Mouse (Mus musculus) kidney, adult 8-10 months (tissue): ENCODE results near the gene C2cd5.
"Not testable (repeated sequence)": the region's sequence is repeated elsewhere in the genome, so short reads cannot be mapped to it uniquely, and the experiment has no call there.

Source experiments
- DNase-seq, 2 experiments: peaks; one replicate each; pipeline ENCODE4 v3.0.0; 2022

Gene C2cd5

DNA sequence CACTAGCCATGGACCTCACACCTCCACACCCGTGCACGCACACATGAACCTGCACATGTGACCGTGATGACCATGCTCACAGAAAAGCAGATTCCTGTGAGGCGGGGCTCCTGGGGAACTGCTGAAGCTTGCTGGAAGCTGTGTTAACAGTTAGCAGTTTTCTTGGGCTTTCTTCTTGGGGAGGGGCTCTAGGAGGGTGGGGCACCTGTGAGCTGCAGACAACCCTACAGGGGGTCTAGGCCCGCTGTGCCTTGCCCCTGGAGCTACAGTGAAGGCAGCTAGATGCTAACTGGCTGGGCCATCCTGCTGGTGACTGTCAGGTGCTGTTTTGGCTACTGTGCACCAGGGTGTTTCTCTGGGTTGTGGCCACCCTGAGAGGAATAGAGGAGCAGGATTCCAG lies 91.1 kb downstream of the C2cd5 start:
- DNase-seq, result no peak

DNA sequence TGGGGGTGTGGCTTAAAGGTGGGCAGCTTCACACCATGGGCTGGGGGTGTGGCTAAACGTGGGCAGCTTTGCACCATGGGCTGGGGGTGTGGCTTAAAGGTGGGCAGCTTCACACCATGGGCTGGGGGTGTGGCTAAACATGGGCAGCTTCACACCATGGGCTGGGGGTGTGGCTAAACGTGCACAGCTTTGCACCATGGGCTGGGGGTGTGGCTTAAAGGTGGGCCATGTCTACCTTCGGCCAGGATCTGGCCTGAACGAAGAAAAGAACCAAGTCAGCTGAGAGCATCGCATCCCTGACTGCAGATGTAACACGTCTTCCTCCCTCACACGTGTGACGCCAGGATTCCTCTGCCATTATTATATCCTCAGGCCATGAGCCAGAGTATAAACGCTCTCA lies 94.7 kb downstream of the C2cd5 start:
- not testable (repeated sequence) for DNase-seq

GRCm38 (mm10) chr6:143004801-143005200 lies 95.1 kb downstream of the C2cd5 start:
- no peak for DNase-seq

- DNase-seq, result peak; percentile 68 to 76
Measured at GRCm38 (mm10) chr6:142998221-142998999, 101.5 kb downstream of the C2cd5 start.

DNA sequence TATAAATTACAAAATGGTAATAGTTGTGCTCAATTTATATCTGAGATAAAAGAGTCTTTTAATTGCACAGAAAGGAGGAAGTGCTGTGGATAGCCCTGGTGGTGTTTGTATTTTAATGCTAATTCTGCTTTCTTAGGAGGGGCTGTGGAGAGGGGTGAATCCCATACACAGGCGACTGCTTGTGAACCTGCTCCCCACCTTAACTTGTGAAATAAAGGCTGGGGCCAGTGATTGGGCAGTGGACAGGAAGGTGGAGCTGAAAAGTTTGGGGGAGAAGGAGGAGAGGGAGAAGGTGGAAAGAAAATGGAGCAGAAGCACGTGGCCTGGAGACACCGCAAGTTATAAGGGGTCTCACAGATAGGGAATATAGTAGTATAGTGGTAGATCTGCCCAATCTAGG lies 103.1 kb downstream of the C2cd5 start:
- DNase-seq, result no peak

DNA sequence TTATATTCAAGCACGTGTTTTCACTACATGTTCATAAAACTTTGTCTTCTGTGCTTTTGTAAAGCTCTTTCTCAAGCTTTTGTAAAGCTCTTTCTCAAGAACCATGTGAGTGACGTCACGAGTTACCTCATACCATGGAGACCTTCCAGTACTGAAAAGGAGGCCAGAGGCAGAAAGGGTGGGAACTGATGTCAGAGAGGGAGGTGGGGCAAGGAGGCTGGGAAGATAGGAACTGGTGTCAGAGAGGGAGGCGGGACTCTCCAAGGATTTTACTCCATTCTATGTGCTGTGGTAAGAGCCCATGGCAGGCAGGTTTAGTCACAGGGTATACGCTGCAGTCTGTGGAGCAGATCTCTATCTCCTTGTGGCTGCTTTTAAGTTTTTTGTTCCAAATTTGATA lies 104.4 kb downstream of the C2cd5 start:
- DNase-seq, result no peak

DNA sequence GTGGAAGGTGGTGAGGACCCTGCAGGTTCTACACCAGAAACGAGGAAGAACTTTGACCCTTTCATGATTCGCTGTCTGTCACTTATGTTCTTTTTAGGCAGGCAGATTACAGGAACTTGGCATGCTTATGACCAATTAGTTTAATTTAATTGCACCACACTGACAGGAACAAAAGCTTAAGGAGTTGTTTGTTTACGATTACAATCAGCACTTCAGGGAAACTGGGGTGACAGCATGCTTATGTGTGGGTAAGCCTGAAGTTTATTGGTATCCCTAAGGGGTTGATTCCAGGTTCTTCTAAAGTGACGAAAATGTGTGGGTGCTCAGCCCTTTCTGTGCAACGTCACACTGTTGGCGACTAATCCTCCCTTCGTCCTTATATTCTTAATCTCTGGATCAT lies 105.1 kb downstream of the C2cd5 start:
- no peak for DNase-seq

GRCm38 (mm10) chr6:142993705-142994698 lies 105.9 kb downstream of the C2cd5 start:
- no peak for DNase-seq

- DNase-seq, result no peak
Measured at GRCm38 (mm10) chr6:142992971-142993370, 107.0 kb downstream of the C2cd5 start.

DNA sequence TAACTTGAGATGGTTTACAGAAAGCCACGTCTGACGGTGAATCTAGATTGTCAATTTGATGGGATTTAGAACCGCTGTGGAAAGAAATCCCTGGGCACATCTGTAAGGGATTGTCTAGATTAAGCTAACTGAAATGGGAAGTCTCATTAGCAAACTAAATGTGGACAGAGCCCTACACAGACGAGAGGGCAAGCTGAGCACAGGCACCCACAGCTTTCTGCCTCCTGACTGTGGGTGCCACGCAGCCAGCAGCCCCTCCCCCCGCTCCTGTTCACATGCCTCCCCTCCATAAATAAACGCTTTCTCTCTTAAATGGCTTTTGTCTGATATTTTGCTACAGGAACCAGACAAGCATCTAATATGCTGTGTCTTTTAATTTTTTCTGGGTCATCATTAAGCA lies 107.8 kb downstream of the C2cd5 start:
- no peak for DNase-seq

DNA sequence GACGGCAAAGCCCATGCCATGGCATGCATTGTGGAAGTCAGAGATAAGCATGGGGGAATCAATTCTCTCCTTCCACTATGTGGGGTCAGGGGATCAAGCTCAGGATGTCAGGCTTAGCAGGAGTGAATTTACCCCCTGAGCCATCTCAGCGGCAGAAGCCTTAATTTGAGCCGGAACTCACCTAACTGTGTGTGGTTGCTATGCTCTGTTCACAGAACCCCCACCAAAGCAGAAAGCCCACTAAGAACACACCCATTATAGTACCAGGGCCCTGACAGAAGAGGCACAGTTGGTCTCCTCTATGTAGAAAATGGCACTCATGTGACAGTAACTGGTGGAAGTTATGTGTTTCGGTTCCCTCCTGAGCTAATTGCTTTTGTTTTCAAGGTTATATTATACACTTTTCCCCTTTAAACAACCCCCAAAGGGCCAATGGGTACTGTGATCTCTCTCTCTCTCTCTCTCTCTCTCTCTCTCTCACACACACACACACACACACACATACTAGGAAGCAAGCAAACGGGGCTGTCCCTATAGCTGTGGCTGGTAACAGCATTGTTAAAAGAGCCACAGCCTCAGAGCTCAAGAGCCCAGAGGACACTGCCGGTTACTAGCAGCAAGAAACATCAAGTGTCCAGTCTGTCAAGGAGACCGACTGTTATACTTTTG lies 108.4 kb downstream of the C2cd5 start:
- no peak for DNase-seq

GRCm38 (mm10) chr6:142990516-142990915 lies 109.4 kb downstream of the C2cd5 start:
- no peak for DNase-seq

DNA sequence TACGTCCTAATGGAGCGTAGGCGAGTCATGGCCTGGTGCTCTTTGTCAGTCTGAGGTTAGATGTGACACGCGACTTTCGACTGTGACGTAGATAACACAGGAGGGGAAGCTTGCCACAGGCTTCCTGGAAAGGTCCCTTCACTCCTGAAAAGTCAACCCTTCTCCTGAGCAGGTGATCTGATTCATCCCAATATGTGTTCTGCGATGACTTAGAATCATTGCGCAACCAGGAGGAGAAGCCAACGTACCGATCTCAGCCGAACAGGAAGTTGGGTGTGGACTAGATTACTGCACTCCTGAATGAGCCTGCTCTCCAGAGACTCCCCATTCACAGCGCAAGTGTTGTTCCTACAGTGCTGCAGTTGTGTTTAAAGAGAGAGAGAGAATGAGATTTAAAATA lies 110.4 kb downstream of the C2cd5 start:
- DNase-seq, result no peak

DNA sequence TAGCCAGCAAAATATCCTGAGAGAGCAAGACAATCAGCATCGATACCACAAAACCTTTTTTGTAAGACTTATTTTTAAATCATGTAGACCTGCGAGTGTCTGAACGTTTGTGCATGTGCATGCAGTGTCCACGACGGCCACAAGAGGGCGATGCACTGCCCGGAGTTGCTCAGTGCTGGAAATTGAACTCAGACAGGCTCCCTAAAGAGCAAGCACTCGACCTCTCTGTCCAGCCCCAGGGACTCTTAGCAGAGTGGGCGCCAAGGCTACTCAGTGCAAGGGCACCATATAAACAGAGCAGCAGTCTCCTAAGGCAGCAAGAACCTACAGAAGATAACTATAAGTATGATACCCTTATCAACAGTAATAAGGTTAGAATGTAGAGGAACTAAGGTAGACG lies 111.2 kb downstream of the C2cd5 start:
- DNase-seq, result peak; percentile 30 to 78

GRCm38 (mm10) chr6:142988231-142988630 lies 111.7 kb downstream of the C2cd5 start:
- no peak for DNase-seq

- no peak for DNase-seq
Measured at GRCm38 (mm10) chr6:142987616-142988015, 112.3 kb downstream of the C2cd5 start.

DNA sequence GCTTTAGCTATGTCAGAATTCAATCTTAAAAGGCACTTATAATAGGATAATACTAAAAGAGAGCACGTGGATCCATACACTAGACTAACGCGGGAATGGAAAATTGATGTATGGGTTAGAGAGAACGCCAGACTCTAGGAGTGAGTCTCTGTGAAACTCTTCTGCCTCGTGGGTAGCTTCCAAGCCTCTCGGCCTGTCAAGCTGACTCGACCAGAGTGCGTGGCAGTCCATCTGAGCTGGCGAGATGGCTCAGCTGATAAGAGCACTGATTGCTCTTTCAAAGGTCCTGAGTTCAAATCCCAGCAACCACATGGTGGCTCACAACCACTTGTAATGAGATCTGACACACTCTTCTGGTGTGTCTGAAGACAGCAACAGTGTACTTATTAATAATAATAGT lies 113.2 kb downstream of the C2cd5 start:
- not testable (repeated sequence) for DNase-seq

DNA sequence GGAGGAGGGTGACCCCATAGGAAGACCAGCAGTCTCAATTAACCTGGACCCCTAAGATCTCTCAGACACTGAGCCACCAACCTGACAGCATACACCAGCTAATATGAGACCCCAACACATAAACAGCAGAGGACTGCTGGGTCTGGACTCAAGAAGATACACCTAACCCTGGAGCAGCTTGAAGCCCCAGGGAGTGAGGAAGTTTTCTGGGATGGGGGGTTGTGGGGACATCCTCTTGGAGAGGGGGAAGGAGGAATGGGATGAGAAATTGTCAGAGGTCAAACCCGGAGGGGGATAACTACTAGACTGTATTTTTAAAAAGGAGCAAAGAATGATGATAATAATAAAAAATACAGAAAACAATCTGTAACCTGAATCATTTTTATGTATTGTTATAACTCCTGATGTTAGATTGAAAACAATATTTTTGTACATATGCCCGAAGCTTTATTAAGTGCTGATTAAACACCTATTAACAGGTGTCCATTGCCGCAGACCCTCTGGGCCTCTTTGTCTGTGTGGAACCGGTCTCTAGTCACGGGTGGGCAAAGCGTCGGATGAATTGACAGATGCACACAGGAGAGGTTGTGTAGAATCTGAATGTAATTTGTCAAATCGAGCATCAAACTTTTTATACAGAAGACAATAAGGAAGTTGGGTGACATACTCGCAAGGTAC lies 114.2 kb downstream of the C2cd5 start:
- DNase-seq, result not testable (repeated sequence)

GRCm38 (mm10) chr6:142979665-142980660 lies 120.0 kb downstream of the C2cd5 start:
- DNase-seq, result no peak

GRCm38 (mm10) chr6:142977221-142977620 lies 122.7 kb downstream of the C2cd5 start:
- DNase-seq, result no peak

- no peak for DNase-seq
Measured at GRCm38 (mm10) chr6:142973289-142973688, 126.7 kb downstream of the C2cd5 start.
